Mouse (Mus musculus): ENCODE data around the gene Rnf212. TPM values are rescaled to one million over a fixed set of nuclear protein-coding genes. Genes with fewer than 3 reads are reported as not detected.

The Rnf212 gene
- total RNA-seq, 2 experiments from 2014 or later, result not detected

DNA sequence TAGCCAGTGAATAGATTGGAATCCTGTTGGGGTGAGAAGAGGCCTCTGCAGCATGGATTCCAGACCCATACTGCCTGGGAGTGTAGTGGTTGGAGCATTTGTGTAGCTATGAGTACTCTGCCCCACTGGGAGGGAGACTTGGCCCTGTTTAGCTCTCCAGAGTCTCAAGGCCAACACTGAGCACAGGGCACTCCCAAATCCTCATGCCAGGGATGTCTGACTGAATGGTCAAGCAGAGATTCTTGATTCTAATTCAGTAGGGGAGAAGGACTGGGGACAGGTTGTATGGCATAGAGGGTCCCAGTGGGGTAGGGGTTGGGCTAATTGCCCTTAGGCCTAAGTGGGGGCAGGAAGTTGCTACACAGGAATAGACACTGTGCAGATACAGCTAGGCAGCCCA lies 61.1 kb downstream of the Rnf212 start:
- DNase-seq, result no peak
- intact Hi-C loops (cut with DNase I), result no loop called here

DNA sequence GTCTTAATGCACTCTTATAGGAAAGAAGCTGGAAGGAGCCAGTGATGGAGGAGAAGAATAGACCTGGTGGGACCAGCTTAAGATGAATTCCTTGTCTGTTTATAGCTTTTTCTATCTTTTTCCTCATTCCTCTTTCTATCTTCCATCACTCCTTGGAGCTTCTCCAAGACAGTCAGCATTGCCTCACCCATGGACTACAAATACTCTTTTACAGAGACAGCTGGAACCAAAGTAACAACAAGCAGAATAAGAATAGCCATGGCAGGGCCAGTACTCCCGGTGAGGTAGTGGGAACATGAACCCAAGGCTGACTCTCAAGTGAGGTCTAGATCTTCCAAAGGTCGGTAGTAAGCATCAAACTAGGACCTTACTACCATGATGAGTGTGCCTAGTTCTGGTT lies 61.7 kb downstream of the Rnf212 start:
- intact Hi-C loops (cut with DNase I), result no loop called here
- DNase-seq, result no peak

DNA sequence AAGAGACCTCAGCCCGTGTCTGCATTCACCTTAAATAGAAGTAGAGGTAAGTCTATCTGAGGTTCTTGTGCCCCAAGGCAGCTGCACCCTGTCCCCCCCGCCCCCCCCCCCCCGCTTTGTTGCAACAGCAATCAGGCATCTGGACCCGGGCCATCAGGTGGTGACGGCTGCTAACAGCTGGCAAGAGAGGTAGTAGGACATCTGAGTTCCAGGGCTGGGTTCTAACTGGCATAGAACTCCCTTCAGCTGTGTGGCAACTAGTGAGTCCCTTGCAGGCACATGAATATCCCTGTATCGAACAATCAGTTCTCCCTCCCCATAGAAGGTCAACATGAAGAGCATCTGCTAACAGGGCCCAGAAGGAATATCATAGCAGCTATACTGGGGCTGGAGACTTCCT lies 62.8 kb downstream of the Rnf212 start:
- intact Hi-C loops (cut with DNase I), result no loop called here
- DNase-seq, result no peak

- intact Hi-C loops (cut with DNase I), result no loop called here
- no peak for DNase-seq
These were observed 65.6 kb downstream of the Rnf212 start for GRCm38 (mm10) chr5:108708981-108709731.

- DNase-seq, result no peak
- intact Hi-C loops (cut with DNase I), result no loop called here
These were observed 66.4 kb downstream of the Rnf212 start for GRCm38 (mm10) chr5:108708419-108708818.

- no peak for DNase-seq
- intact Hi-C loops (cut with DNase I), result no loop called here
These were observed 67.0 kb downstream of the Rnf212 start for GRCm38 (mm10) chr5:108707758-108708157.

GRCm38 (mm10) chr5:108703754-108704626 lies 70.8 kb downstream of the Rnf212 start:
- intact Hi-C loops (cut with DNase I), result no loop called here
- no peak for DNase-seq

DNA sequence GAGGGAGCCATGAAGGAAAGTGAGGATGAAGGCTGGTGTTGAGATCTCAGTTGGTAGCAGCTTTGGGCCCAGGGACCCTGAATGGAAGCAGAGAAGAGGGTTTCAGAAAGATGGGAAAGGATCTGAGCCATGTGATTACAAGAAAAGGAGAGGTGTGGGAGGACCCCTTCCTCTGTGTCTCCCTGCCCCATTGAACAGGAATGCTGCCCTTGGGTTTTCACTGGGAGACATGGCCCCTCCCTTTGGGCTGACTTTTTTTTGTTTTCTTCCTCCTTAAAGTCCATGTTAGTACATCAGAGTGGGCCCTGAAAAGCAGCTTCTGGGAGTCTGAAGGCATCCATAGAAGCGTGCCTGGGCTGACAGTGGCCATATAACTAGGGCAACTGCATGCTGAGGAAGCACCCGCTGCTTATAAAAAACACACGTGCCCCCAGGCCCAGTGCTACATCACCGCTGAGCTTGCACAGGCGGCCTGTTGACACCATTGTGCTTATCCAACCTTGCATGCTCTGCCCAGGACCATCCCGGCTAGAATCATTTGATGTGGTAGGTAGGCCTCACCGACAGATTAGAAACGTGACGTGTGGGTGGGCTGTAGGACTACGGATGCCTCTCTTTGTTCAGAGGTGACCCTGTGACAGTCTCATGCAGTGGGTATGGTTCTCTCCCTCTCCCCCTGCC lies 73.3 kb downstream of the Rnf212 start:
- intact Hi-C loops (cut with DNase I), result no loop called here
- no peak for DNase-seq

DNA sequence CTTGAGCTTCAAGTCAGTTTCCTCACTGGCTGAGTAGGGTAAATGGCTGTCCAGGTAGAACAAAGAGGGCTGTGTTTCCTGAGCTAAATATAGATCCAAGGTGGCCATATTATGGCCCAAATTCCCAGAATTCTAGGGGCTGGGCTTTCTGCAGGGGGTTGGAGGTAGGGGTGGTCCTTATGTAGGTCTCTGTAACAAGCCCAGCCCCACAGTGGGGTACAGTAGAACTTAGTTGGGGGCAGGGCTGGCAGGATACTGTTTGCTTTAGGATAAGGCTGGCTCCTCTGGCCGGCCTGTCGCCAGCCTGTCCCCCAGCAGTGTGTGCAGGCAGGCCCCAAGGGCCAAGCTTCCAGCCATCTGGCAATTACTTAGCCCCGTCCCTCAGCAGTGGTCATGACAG lies 74.4 kb downstream of the Rnf212 start:
- DNase-seq, result no peak
- intact Hi-C loops (cut with DNase I), result no loop called here

- DNase-seq, result no peak
- intact Hi-C loops (cut with DNase I), result no loop called here
These were observed 77.4 kb downstream of the Rnf212 start for GRCm38 (mm10) chr5:108697341-108697753.

GRCm38 (mm10) chr5:108696542-108696941 lies 78.2 kb downstream of the Rnf212 start:
- intact Hi-C loops (cut with DNase I), result no loop called here
- no peak for DNase-seq

GRCm38 (mm10) chr5:108695861-108696260 lies 78.9 kb downstream of the Rnf212 start:
- DNase-seq, result peak in 1 of 2 experiments; percentile 25
- intact Hi-C loops (cut with DNase I), result no loop called here

DNA sequence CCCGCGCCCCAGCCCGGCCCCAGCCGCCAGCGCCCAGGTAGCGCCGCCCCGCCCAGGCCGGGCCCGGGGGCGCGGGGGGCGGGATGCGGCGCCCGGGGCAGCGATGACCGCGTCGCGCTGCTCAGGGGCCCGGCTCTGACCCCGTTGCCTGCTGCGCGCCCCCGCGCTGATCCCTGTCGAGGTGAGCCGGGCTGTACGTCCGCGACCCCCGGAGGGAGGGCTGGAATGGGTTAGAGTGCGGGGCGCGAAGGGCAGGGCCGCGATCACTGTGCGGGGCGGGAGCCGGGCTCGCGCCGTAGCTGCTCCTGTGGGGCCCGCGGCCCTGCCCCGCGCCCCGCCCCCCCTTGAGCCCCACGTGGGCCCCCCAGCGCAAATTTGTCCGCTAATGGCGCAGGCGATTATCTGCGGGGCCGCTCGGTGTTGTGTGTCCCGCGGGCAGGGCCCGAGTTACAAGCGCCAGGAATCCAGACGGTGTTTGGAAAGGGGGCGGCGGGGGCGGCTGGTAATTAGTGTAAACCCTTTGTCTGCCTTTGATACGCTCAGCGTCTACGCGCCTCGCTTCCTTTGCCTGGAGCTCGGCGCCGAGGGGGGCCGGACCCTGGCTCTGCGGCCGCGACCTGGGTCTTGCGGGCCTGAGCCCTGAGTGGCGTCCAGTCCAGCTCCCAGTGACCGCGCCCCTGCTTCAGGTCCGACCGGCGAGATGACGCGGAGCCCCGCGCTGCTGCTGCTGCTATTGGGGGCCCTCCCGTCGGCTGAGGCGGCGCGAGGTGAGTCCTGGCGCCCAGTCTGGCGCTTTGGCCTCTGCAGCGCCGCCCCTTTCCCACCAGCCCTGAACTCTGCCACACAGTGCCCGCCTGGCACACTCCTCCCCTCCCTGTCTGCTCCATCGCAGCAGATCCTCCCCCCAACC lies 80.2 kb downstream of the Rnf212 start:
- no peak for DNase-seq

DNA sequence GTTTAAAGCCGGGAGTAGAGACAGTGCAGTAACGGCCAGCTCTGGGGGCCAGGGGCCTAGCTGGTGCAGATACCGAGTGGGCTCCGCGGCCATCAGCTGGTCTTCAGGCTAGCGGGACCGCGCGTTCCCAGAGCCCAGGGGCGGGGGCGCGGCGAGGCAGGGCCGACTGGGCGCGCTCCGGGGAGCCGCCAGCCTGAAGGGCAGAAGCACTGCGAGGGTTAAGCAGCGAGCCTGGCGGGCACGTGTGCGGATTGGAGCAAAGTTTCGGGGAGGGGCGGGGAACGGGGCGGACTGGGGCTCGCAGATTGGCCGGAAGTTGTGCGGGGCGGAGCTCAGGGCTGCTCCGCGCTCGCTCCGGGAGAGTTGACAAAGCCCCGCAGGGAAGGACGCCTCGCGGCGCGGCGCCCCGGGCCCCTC lies 80.9 kb downstream of the Rnf212 start:
- peak; percentile 70 to 84 for DNase-seq
- intact Hi-C loops (cut with DNase I), result loop anchor here (2.0 kb wide), 1 partner anchor 33 kb away; no protein-coding TSS in a partner anchor

More for the DNA sequence above, 80.2 kb downstream of the Rnf212 start:
- intact Hi-C loops (cut with DNase I), result no loop called here

DNA sequence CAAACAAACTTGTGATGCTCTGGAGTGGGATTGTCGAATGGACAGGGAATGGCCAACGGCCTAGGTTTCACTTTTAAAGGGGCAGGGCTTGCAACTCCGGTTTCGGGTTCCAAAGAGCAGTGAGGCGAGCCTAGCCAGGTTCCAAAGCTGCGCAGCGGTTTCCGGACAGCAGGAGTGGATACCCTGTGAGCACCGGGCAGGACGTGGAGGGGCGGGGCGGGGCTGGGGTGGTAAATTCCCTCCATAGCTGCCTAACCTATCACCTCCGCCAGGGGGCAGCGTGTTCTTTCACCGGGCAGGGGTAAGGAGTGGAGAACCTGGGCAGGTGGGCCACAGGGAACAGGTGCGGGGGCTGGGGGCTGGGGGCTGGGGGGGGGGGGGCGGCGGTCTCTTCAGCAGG lies 82.5 kb downstream of the Rnf212 start, which contains the start of gene Fgfrl1:
Gene Fgfrl1 (plus strand): TSS at position 112 of the 400 bp plus-strand sequence.
- intact Hi-C loops (cut with DNase I), result loop anchor here (2.0 kb wide), 1 partner anchor 35 kb away; no protein-coding TSS in a partner anchor
- peak; percentile 45 to 53 for DNase-seq

- DNase-seq, result no peak
- intact Hi-C loops (cut with DNase I), result no loop called here
These were observed 83.6 kb downstream of the Rnf212 start for GRCm38 (mm10) chr5:108691152-108691551.

DNA sequence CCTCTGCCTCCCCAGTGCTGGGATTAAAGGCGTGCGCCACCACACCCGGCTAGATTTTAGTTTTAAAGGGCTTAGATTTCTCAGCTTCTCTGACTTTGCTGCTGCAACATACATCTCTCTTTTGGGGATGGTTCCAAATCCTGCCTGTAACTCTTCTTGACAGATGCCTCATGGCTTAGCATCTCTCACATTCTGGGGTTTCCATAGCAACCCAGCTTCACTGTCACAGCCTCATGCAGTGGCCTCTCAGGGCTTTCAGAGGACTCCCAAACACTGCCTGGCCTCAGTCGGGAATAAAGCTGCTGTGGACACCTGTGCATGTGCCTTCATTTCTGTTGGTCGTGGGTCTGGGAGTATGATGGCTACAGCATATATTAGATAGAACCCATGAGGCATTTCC lies 85.7 kb downstream of the Rnf212 start:
- intact Hi-C loops (cut with DNase I), result no loop called here
- DNase-seq, result no peak

DNA sequence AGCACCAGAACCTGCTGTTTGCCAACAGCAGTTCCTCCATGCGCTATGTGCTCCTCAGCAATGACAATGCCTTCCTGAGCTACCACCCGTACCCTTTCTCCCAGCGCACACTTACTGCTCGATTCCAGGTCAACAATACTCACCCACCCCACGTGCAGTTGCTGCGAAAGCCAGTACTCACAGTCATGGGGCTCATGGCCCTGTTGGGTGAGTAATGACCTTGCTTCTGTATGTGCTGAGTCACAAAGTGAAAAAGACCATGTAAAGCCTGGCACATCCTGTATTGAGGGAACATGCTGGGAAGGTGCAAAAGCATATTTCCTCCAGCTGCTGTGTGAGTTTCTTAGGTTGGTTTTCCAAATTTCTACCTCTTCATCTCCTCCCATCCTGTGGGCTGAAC lies 93.9 kb downstream of the Rnf212 start:
- intact Hi-C loops (cut with DNase I), result no loop called here
- no peak for DNase-seq

GRCm38 (mm10) chr5:108679909-108680308 lies 94.9 kb downstream of the Rnf212 start:
- no peak for DNase-seq
- intact Hi-C loops (cut with DNase I), result no loop called here
